In genomic region chr17:66785586-66785985, GRCm38 (mm10) we compare ENCODE assay signal across 26 mouse cellular contexts.
"Had no signal": no experiment of that assay in that cellular context is flagged by ENCODE, and none has a peak within 500 bp of the region (broad histone marks: within the 10 kb centered on the region; RNA-seq: fewer than 3 reads in every experiment).

No protein-coding gene starts in this region.

- H3K4me3 ChIP-seq: forebrain, embryonic 15.5 days; heart, embryonic 13.5 days; heart, embryonic 15.5 days; hindbrain, embryonic 12.5 days; hindbrain, embryonic 15.5 days; kidney, embryonic 15.5 days; left cerebral cortex, adult 2 months; limb, embryonic 10.5 days; limb, embryonic 12.5 days had no signal

- H3K36me3 ChIP-seq: forebrain, embryonic 15.5 days; heart, embryonic 13.5 days; heart, embryonic 15.5 days; hindbrain, embryonic 12.5 days; hindbrain, embryonic 15.5 days; kidney, embryonic 15.5 days; limb, embryonic 10.5 days; limb, embryonic 12.5 days had no signal

- H3K27ac ChIP-seq: forebrain, embryonic 15.5 days; heart, embryonic 13.5 days; heart, embryonic 15.5 days; hindbrain, embryonic 12.5 days; hindbrain, embryonic 15.5 days; hindbrain, postnatal 0 days; kidney, embryonic 15.5 days; kidney, postnatal 0 days; left cerebral cortex, adult 2 months; limb, embryonic 10.5 days; limb, embryonic 12.5 days had no signal

- H3K27me3 ChIP-seq: forebrain, embryonic 15.5 days; heart, embryonic 13.5 days; heart, embryonic 15.5 days; hindbrain, embryonic 12.5 days; hindbrain, embryonic 15.5 days; kidney, embryonic 15.5 days; limb, embryonic 12.5 days had no signal

- ATAC-seq: forebrain, embryonic 15.5 days; forebrain, postnatal 0 days; hindbrain, postnatal 0 days; intestine, embryonic 16.5 days had no signal

- H3K9me3 ChIP-seq: forebrain, embryonic 15.5 days; heart, embryonic 13.5 days; heart, embryonic 15.5 days; hindbrain, embryonic 12.5 days; hindbrain, embryonic 15.5 days; kidney, embryonic 15.5 days; limb, embryonic 10.5 days; limb, embryonic 12.5 days had no signal

- H3K9ac ChIP-seq: forebrain, embryonic 15.5 days; forebrain, postnatal 0 days; heart, embryonic 13.5 days; heart, embryonic 15.5 days; hindbrain, embryonic 12.5 days; hindbrain, embryonic 15.5 days; kidney, embryonic 15.5 days; limb, embryonic 12.5 days had no signal

- H3K4me2 ChIP-seq: forebrain, embryonic 15.5 days; heart, embryonic 11.5 days; heart, embryonic 13.5 days; heart, embryonic 15.5 days; hindbrain, embryonic 12.5 days; hindbrain, embryonic 15.5 days; kidney, embryonic 15.5 days; limb, embryonic 12.5 days had no signal

- DNase-seq: forebrain, postnatal 0 days; gastrocnemius, postnatal 14 days; gastrocnemius, postnatal 36 days; heart, adult 18-20 months; heart, postnatal 14 days; heart, postnatal 36 days; kidney, adult 11 months; kidney, adult 2 months; kidney, adult 9 months; kidney, postnatal 14 days; kidney, postnatal 36 days; layer of hippocampus, adult 9-11 months; liver had no signal
